Comparison of ENCODE assay signal across 21 mouse cellular contexts in the genomic region with DNA sequence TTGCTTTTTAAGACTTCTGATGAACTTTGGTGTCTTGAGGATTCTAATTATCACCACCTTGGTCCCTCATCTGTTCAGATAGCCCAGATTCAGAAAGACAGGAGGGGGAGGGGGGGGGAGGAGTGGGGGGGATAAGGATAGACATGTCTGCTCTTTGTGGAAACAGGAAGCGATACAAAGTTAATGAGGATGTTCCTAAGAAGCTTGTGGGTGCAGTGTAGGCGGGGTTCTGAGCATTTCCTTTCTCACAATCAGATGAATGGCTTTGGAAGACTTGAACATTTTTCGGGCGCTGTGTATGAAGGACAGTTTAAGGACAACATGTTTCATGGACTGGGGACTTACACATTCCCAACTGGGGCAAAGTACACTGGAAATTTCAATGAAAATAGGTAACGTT. TPM values are rescaled to one million over a fixed set of nuclear protein-coding genes. Genes with fewer than 3 reads are reported as not detected.
"Had no signal": no experiment of that assay in that cellular context is flagged by ENCODE, and none has a peak within 500 bp of the region (broad histone marks: within the 10 kb centered on the region; RNA-seq: fewer than 3 reads in every experiment).

No protein-coding gene starts in this region.

- H3K9ac ChIP-seq: limb, embryonic 13.5 days; liver, embryonic 12.5 days; liver, embryonic 15.5 days; lung, embryonic 15.5 days; midbrain, embryonic 13.5 days had no signal

- ATAC-seq: liver, embryonic 12.5 days; midbrain, embryonic 13.5 days; midbrain, embryonic 16.5 days had no signal

- DNase-seq: kidney, adult 9 months; kidney, postnatal 14 days; layer of hippocampus, adult 9-11 months; liver; lung, adult 18-20 months; lung, postnatal 10 days; lung, postnatal 36 days; thymus, adult 2 months; thymus, postnatal 25 days had no signal

- H3K36me3 ChIP-seq: limb, embryonic 10.5 days; limb, embryonic 13.5 days; liver, embryonic 12.5 days; liver, embryonic 15.5 days; lung, embryonic 15.5 days; midbrain, embryonic 10.5 days; midbrain, embryonic 13.5 days had no signal

- H3K4me3 ChIP-seq: layer of hippocampus, adult 2 months; limb, embryonic 10.5 days; limb, embryonic 13.5 days; liver, embryonic 12.5 days; liver, embryonic 15.5 days; lung, embryonic 15.5 days; midbrain, embryonic 10.5 days; midbrain, embryonic 13.5 days; myocyte had no signal

- H3K4me1 ChIP-seq: limb, embryonic 10.5 days; limb, embryonic 13.5 days; liver, embryonic 12.5 days; liver, embryonic 15.5 days; lung, embryonic 15.5 days; midbrain, embryonic 10.5 days; midbrain, embryonic 13.5 days had no signal

- H3K4me2 ChIP-seq: limb, embryonic 13.5 days; liver, embryonic 12.5 days; liver, embryonic 15.5 days; lung, embryonic 15.5 days; midbrain, embryonic 13.5 days had no signal

- H3K9me3 ChIP-seq: limb, embryonic 10.5 days; limb, embryonic 13.5 days; liver, embryonic 12.5 days; liver, embryonic 15.5 days; lung, embryonic 15.5 days; midbrain, embryonic 10.5 days; midbrain, embryonic 13.5 days had no signal

- H3K27ac ChIP-seq: layer of hippocampus, adult 2 months; limb, embryonic 10.5 days; limb, embryonic 13.5 days; liver, embryonic 12.5 days; liver, embryonic 15.5 days; lung, embryonic 15.5 days; midbrain, embryonic 10.5 days; midbrain, embryonic 13.5 days; stomach, postnatal 0 days had no signal

- H3K27me3 ChIP-seq: limb, embryonic 13.5 days; liver, embryonic 12.5 days; liver, embryonic 15.5 days; lung, embryonic 15.5 days; midbrain, embryonic 13.5 days had no signal

RNA-seq across cellular contexts. Expression of a gene that starts 5.3 kb away (rescaled TPM):
- total RNA-seq: monocyte, adult 5-6 weeks had no signal

RNA-seq across cellular contexts. Expression of a gene that starts 11.9 kb away (rescaled TPM):
- polyA plus RNA-seq: liver, embryonic 15.5 days had no signal
